Mouse (Mus musculus) Muller cell, postnatal 12 days (primary cell): Measurements from ENCODE around the gene Mecom.

ENCODE experiments used
- DNase-seq: peaks from one replicate; pipeline ENCODE4 v3.0.0-alpha.2; 2015; ENCODE audit errors: inconsistent ontology term

The Mecom gene

GRCm38 (mm10) chr3:30019411-30019810, 528.4 kb downstream of the Mecom start:
- no peak for DNase-seq

DNA sequence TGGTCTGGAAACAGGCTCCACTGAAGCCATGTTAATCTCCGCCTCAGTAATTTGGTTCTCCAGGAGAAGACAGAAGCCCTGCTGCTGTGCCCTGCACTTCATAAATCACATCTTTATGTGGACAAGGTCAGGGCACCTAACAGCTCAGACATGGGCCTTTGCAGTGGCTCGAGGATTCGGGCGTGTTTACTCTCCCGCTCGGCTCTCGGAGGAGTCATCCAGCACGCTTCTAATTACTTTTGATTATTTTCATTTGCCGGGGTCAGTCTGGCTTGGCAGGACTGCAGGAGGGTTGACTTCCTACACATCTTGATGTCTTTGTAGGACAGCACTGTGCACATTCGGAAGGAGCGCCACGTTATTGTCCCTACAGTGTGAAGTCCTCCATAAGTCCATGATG, 529.6 kb downstream of the Mecom start:
- no peak for DNase-seq

- no peak for DNase-seq
Observed at GRCm38 (mm10) chr3:30016766-30017165, 531.0 kb downstream of the Mecom start.

DNA sequence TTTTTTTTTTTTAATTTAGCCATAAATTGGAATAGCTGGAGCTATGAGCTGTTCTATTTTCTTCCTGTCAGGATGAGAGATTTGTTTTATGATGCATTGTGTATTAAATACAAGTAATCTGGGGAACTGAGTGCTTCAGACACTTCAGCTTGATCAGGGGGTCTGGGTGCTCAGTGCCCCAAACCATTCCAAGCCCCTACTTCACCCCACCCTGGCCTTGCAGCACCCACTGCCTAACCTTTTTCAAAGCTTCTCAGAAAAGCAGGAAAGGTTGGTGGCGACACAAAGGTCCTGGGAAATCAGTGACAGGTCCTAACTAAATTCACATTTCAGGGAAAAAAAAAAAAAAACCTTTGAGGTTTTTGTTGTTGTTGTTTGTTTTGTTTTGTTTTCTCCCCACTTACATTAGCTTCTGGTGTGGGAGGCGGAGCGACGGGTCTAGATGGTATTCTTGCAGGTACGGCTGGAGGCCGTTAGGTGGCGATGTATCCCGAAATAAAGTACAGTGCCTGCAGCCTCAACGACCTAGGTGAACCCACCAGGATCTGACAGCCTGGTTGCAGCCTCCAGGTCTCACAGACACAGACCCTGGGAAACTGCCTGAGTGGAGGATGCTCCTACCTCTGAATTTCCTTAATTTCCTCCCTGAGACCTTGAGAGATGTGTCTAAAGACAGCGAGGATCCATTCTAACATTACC, 532.7 kb downstream of the Mecom start:
- DNase-seq = peak; percentile 55

- DNase-seq = no peak
Observed at GRCm38 (mm10) chr3:30014279-30014678, 533.5 kb downstream of the Mecom start.

DNA sequence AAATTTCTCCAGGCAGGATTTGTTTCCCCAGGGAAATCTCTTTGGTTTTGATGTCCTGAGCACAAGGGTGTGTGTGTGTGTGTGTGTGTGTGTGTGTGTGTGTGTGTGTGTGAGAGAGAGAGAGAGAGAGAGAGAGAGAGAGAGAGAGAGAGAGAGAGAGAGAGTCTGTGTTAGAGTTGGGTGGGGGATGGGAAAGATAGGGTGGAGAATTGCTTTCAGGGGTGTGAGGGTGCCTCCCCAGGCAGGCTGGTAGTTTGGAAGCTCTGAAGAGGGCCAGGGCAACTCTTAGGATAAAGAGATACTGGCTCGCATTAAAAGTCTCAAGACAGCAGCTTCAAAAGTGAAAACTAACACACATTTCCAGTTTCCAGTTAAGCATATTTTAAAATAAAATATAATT, 534.4 kb downstream of the Mecom start:
- no peak for DNase-seq

GRCm38 (mm10) chr3:30012666-30013365, 535.0 kb downstream of the Mecom start:
- peak; percentile 71 for DNase-seq

- peak; percentile 50 for DNase-seq
Observed at GRCm38 (mm10) chr3:30012150-30012549, 535.7 kb downstream of the Mecom start.

- DNase-seq = no peak
Observed at GRCm38 (mm10) chr3:30011712-30012111, 536.1 kb downstream of the Mecom start.

DNA sequence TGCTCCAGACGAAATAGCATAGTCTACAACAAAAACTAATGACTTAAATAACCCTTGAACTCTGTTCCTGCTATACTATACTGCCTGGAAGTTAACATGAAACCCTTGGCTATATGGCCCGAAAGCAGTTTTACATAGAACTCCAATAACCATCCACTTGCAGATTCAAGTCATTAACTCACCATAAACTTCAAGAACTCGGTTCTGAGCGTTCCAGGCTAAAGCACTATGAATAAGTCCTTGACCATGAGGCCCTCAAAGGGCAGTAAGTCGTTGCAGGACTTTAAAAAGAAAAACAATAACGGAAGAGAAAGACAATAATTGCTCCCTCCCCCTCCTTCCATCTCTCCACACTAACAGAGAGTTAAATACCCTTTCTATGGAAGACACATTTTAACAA, 536.9 kb downstream of the Mecom start:
- no peak for DNase-seq

DNA sequence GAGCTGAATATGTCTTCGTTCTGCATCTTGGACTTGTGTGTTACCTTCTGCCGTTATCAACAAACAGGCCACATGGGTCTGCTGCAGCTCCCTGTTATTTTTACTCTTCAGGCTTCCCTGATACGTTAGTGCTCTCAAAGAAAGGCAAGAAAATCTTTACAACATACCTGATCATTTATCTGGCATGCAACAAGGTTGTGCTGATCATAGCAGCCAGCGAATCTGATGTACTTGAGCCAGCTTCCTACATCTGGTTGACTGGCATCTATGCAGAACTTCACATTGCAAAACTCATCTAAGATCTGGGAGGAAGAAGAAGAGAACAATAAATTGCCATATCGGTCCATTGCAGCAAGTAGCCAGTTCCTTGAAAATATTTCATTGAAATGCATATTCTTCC, 538.2 kb downstream of the Mecom start:
- no peak for DNase-seq

DNA sequence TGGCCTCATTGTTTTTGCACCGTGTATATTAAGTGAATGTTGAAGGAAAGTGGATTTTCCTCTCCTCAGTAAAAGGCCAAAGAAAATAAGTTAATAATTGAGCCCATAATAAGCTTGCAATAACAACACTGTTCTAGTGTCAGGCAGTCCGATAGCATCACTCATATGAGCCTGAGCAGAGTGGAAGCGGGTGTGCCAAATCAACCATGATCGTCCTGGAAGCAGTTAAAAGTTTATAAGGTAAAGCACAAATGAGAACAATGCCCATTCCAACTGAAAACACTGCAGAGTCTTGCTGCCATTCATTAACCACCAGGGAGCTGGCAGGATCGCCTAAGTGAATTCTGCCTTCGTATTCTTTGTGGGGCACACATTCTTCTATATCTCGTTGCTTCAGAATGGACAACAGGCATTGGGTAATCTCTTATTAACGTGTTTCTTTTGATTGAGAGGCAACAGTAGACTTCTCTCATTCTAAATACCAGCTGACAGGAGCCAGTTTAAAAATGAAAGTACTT, 542.9 kb downstream of the Mecom start:
- peak; percentile 65 for DNase-seq

GRCm38 (mm10) chr3:30000260-30000659, 547.5 kb downstream of the Mecom start:
- DNase-seq = no peak

DNA sequence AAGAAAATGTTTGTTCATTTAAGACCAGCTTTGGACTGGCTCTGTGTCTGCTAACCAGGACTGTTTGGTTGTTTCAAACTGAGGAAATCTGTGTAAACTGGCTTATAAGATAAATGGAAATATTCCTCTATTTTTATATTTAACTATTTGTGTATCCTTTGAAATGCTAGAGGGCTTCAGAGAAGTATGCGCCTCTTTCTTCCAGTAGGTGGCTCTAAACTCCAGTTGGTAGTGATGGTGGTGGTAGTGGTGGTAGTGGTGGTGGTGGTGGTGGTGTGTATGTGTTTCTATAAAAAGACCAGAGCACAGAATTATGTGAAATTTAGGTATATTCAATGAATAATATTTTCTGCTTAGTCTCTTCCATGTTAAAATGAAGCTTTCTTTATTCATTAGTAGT, 548.8 kb downstream of the Mecom start:
- DNase-seq = no peak

DNA sequence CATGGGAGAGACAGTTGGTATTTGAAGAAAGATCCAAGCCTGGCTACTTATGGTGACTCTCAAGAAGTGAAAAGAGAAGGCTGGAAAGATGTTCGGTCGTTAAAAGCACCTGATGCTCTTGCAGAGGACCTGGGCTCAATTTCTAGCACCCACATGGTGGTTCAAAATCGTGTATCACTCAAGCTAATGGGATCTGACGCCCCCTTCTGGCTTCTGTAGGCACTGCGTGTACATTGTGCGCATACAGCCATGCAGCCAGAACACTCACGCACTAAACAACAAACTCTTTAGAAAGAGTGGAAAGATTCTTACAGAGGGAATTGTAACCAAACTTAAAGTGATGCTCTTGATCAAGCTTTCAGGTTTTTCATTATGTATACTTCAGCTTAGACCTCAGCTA, 550.7 kb downstream of the Mecom start:
- no peak for DNase-seq

DNA sequence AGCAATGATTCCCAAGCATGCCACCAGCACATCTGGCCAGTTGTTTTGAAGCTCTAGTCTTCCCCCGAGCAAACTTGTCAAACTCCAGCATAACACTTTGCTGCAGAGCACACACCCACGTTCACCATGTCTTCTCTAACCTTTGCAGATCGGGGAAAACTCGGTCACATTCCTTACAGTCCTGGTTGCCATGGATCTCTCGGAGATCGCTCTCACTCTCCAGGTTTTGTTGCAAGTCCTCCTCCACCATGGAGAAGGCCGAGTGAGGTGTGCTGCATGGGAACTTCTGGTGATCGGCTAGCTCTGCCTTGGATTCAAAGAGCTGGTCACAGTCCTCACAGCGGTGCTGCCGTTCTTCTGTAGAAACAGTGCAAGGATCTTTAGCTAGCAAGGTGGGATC, 554.5 kb downstream of the Mecom start:
- DNase-seq = no peak

DNA sequence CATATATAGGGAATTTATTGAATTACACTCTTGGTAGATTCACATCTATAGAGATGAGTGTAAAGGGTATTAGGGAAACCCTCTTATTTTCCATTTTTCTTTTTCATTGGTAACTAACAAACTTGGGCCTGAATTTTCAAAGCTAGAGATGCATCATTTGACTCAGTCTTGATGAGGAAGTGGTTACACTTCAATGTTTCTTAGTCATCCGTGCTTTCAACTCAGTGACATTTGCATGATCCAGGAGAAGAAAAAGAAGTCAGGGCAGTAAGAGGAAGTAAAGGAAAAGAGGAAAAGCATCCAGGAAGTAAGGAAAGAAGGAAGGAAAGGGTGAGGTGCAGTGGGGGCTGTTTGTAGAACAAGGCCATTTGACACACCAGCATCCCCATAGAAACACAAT, 556.3 kb downstream of the Mecom start:
- DNase-seq = no peak

GRCm38 (mm10) chr3:29984431-29984830, 563.4 kb downstream of the Mecom start:
- no peak for DNase-seq

DNA sequence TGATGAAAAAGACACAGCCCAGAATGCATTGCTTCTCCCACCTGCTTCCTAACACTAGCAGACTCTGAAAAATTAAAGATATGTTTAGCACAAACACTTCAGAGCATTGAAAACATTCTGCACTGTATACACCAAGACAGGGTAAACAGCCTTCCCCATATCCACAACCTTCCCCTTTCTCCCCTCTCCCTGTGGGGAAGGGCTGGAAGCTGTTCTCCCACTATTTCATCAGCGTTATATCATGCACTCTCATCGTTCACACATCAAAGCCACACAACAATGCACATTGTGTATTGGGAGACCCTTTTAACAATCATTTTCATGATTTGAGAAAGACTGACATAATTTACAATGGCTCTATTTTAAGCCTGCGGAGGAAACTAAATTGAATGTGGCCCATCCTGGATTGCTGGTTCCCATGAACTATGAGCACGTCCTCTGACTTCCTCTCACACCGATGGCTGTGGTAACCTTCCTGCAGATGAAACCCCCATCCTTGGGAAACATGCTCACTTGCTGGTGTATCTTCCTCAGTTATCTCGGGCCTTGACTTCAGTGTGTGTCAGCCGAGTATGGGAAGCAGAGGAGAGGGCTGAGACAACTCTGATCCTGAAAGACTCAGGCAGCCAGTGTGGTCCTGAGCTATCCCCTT, 566.4 kb downstream of the Mecom start:
- no peak for DNase-seq

- DNase-seq = no peak
Observed at GRCm38 (mm10) chr3:29980531-29980930, 567.3 kb downstream of the Mecom start.

- peak; percentile 86 for DNase-seq
Observed at GRCm38 (mm10) chr3:29976580-29976979, 571.2 kb downstream of the Mecom start.

GRCm38 (mm10) chr3:29968433-29968949, 579.3 kb downstream of the Mecom start:
- DNase-seq = no peak

DNA sequence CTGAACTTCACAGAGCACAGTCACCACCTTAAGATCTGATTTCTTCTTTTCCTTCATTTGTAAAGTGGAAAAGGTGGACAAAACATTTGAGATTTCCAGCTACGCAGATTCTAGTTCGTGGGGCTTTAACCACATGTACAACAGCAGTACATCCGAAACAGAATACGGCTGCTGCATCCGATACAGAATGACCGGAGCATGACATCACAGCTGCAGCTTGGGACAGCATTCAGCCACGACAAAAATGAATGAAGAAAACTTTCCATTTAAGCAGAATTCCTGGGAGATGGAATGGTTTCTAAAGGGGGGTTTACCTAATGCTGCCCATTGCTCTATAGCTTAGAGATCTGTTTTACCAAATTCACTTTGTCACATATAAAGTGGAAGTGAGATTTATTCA, 583.9 kb downstream of the Mecom start:
- DNase-seq = no peak
